Mouse (Mus musculus): ENCODE measurements around the gene Lrrc20.
"Not testable (repeated sequence)": the region's sequence is repeated elsewhere in the genome, so short reads cannot be mapped to it uniquely, and the experiment has no call there.

The Lrrc20 gene

DNA sequence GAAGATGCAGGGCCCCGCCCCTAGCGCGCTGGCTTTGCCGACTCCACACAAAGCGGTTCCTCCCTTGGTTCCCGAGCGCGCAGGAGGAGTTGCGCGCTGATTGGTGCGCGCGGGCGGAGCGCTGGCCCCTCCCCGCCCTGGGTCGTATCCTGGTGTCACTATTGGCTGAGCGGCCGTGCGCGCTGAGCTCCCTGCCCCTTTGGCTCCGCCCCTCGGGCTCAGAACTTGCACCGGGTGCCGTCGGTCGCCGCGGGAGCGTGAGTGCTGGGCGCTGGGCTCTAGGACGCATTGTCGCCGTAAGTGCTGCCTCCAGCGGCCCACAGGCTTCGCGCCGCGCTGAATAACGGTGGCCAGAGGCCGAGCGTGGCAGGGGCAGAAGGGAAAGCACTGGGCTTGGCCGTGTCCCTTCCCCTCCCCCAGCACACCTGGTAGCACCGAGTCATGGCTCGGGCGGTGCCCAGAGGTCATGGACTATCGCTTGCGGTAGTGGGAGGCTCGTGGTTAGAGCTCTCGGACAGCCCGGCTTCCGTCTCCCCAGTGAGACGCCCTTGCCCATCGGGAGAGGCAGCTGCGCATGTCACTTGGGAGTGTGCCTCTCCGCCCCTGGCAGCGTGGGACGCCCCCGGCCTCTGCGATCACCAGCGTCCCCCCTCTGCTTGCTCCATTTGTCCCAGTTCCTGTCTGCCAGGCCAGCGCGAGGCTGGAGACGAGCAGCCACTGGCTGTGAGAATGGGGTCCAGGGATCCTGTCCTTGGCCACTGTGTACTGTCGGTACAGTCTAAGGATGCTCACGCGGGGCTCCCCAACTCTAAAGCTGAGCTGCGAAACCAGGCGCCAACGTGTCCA lies at the start of gene Lrrc20:
Gene Lrrc20 (plus strand): TSS at position 208 of the 846 bp plus-strand sequence.
- in situ Hi-C loops (cut with MboI; ENCODE audit: low sequenced_read_pairs): no loop called here

DNA sequence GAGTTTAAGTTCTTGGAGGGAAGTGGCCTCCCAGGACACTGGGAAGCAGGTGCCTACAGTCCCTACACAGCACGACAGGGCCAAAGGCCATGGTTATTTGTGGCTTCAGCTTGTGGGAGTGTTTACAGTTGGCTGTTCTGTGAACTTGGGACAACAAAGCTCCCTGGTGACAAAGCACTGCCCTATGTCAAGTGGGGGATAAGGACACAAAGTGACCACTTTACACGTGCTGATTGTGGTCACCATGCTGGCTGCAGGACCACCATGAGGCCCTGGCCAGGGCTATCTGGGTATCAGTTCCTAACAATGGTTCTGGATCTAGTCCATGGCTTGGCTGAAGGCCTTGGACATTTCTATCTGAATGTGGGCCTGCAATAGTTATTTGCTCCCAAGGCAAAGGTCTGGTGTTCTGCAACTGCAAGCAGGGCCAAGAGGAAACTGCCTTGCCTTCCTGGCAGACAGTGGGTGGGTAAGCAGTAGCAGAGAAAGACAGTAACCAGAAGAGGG lies 49.3 kb upstream of the Lrrc20 start:
- in situ Hi-C loops (cut with MboI; ENCODE audit: low sequenced_read_pairs): no loop called here

GRCm38 (mm10) chr10:61427951-61428350 lies 47.6 kb upstream of the Lrrc20 start:
- in situ Hi-C loops (cut with MboI; ENCODE audit: low sequenced_read_pairs): no loop called here

GRCm38 (mm10) chr10:61428416-61428815 lies 47.2 kb upstream of the Lrrc20 start:
- in situ Hi-C loops (cut with MboI; ENCODE audit: low sequenced_read_pairs): no loop called here

DNA sequence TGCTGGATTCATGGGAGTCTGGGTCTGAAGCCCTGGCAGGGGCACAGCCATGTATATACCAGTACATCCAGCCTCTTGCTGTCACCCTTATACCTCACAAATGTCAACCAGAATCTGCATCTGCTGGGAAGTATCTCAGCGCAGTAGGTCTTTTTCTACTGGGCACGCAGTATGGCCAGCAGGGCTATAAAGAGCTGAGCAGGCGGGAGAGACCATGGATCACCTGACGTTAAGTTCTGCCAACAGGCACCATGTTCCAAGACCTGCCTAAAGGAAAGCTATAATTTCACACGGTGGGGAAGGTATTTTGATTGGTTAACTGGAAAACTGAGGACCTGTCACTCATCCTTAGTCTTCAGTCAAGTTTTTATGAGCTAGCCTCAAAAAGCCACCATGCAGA lies 46.6 kb upstream of the Lrrc20 start:
- in situ Hi-C loops (cut with MboI; ENCODE audit: low sequenced_read_pairs): no loop called here

GRCm38 (mm10) chr10:61431375-61431774 lies 44.2 kb upstream of the Lrrc20 start:
- in situ Hi-C loops (cut with MboI; ENCODE audit: low sequenced_read_pairs): no loop called here

GRCm38 (mm10) chr10:61440202-61440800 lies 35.3 kb upstream of the Lrrc20 start:
- in situ Hi-C loops (cut with MboI; ENCODE audit: low sequenced_read_pairs): no loop called here

GRCm38 (mm10) chr10:61443456-61443855 lies 32.1 kb upstream of the Lrrc20 start:
- in situ Hi-C loops (cut with MboI; ENCODE audit: low sequenced_read_pairs): no loop called here

GRCm38 (mm10) chr10:61443876-61444275 lies 31.7 kb upstream of the Lrrc20 start:
- in situ Hi-C loops (cut with MboI; ENCODE audit: low sequenced_read_pairs): no loop called here

- in situ Hi-C loops (cut with MboI; ENCODE audit: low sequenced_read_pairs): no loop called here
Measured at GRCm38 (mm10) chr10:61445016-61445415, 30.6 kb upstream of the Lrrc20 start.

GRCm38 (mm10) chr10:61447581-61448353 lies 27.8 kb upstream of the Lrrc20 start:
- in situ Hi-C loops (cut with MboI; ENCODE audit: low sequenced_read_pairs): no loop called here

GRCm38 (mm10) chr10:61448834-61449233 lies 26.8 kb upstream of the Lrrc20 start:
- in situ Hi-C loops (cut with MboI; ENCODE audit: low sequenced_read_pairs): no loop called here

- in situ Hi-C loops (cut with MboI; ENCODE audit: low sequenced_read_pairs): no loop called here
Measured at GRCm38 (mm10) chr10:61451463-61451930, 24.1 kb upstream of the Lrrc20 start.

DNA sequence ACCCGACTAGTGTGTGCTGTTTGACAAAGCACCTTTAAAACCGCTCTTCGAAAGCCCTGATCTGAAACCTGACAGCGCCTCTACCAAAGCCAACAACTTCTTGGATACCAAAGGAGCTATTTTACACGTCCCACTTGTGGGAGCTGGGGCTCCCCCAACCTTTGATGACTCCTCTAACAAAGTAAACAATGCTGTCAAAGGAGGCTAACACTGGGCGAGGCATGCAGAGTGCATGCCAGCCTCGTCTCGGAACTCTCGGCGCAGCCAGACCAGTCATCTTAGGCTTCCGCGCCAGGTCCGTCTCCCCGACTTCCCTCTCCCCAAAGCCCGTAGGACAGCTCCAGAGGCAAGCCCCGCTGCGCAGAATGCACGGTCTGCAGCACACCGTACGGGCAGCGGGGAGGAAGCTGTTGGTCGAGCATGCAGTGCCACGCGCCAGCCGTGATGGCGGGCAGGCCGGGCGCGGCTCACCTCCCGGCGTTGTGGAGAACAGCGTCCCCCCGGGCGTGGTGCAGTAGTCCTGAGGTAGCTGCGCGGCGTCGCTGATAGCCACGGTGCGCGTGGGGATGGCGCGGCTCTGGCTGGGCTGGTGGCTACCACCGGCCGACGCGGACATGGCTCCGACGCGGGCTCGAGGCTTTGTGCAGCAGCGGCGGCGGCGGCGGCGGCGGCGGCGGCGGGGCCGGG lies 23.5 kb upstream of the Lrrc20 start:
- in situ Hi-C loops (cut with MboI; ENCODE audit: low sequenced_read_pairs): no loop called here

GRCm38 (mm10) chr10:61452645-61453044 lies 23.0 kb upstream of the Lrrc20 start, which contains the start of gene Eif4ebp2:
Gene Eif4ebp2 (minus strand): TSS chr10:61452661.
- in situ Hi-C loops (cut with MboI; ENCODE audit: low sequenced_read_pairs): no loop called here

GRCm38 (mm10) chr10:61453171-61453570 lies 22.4 kb upstream of the Lrrc20 start:
- in situ Hi-C loops (cut with MboI; ENCODE audit: low sequenced_read_pairs): not testable (repeated sequence)

DNA sequence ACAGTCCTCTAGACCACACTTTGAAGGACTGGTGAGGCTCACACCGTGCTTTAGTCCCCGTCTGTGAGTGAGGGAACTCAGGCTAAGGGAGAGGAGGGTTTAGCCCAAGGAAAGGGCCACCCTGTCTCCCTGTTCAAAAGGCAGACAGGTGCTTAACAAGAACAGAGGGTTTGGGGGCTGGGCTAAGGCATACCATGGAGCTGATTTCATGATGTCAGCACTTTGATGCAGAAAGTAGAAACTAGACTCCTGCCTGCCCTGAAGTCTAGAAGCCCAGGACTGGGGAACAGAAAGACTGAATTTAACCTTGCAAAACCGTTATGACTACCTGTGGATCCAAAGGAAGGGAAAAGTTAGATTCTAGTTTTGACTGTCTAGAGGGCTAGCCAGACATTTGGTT lies 18.4 kb upstream of the Lrrc20 start:
- in situ Hi-C loops (cut with MboI; ENCODE audit: low sequenced_read_pairs): no loop called here

GRCm38 (mm10) chr10:61465009-61465408 lies 10.6 kb upstream of the Lrrc20 start:
- in situ Hi-C loops (cut with MboI; ENCODE audit: low sequenced_read_pairs): loop anchor here (10.0 kb wide), 1 partner anchor 200 kb away; no protein-coding TSS in a partner anchor

DNA sequence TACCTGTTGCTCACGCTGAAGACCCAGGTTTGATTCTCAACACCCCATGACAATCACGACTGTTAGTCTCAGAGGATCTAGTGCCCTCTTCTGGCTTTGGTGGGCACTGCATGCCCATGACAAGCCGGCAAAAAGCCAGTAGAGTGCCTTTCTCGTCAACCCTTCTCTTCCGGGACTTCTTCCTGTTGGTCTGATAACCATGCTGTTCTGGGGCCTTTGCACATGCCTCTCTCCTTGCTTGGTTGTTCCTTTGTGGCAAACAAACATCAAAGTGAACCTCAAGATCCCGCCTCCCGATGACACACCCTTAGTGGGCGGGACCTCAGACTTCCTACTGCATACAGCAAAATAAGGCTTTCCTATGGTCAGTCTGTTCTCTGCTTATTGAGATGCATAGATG lies 9.4 kb upstream of the Lrrc20 start:
- in situ Hi-C loops (cut with MboI; ENCODE audit: low sequenced_read_pairs): loop anchor here (10.0 kb wide), 1 partner anchor 199 kb away; no protein-coding TSS in a partner anchor

GRCm38 (mm10) chr10:61466873-61467272 lies 8.7 kb upstream of the Lrrc20 start:
- in situ Hi-C loops (cut with MboI; ENCODE audit: low sequenced_read_pairs): loop anchor here (10.0 kb wide), 1 partner anchor 198 kb away; no protein-coding TSS in a partner anchor
